Mouse (Mus musculus): ENCODE data around the gene Gusb. TPM values are rescaled to one million over a fixed set of nuclear protein-coding genes. Genes with fewer than 3 reads are reported as not detected.

Gene Gusb
- polyA plus RNA-seq (2017; shearing (Covaris generic)), result 10 to 100 TPM; 49.4 to 60.6 TPM

- peak; percentile 84 for ATAC-seq
These were observed at the start of gene Gusb for GRCm38 (mm10) chr5:130002301-130003146. Gene Gusb (minus strand): TSS chr5:130003049.

- ATAC-seq, result no peak
These were observed 49.7 kb upstream of the Gusb start for GRCm38 (mm10) chr5:130052510-130052909.

- no peak for ATAC-seq
These were observed 48.4 kb upstream of the Gusb start for GRCm38 (mm10) chr5:130051073-130051860.

- ATAC-seq, result no peak
These were observed 47.6 kb upstream of the Gusb start for GRCm38 (mm10) chr5:130050416-130050815.

GRCm38 (mm10) chr5:130048786-130049520 is 46.1 kb upstream of the Gusb start:
- no peak for ATAC-seq

- ATAC-seq, result no peak
These were observed 44.2 kb upstream of the Gusb start for GRCm38 (mm10) chr5:130047013-130047412.

GRCm38 (mm10) chr5:130046589-130046988 is 43.7 kb upstream of the Gusb start:
- no peak for ATAC-seq

GRCm38 (mm10) chr5:130046100-130046499 is 43.3 kb upstream of the Gusb start:
- no peak for ATAC-seq

- no peak for ATAC-seq
These were observed 41.4 kb upstream of the Gusb start for GRCm38 (mm10) chr5:130044201-130044695.

GRCm38 (mm10) chr5:130043741-130044140 is 40.9 kb upstream of the Gusb start:
- no peak for ATAC-seq

GRCm38 (mm10) chr5:130041262-130041661 is 38.4 kb upstream of the Gusb start:
- ATAC-seq, result no peak

- ATAC-seq, result no peak
These were observed 37.9 kb upstream of the Gusb start for GRCm38 (mm10) chr5:130040797-130041196.

- ATAC-seq, result peak; percentile 57
These were observed 35.1 kb upstream of the Gusb start for GRCm38 (mm10) chr5:130037752-130038455.

GRCm38 (mm10) chr5:130036300-130036699 is 33.5 kb upstream of the Gusb start:
- peak; percentile 64 for ATAC-seq

GRCm38 (mm10) chr5:130033869-130034268 is 31.0 kb upstream of the Gusb start:
- no peak for ATAC-seq

- no peak for ATAC-seq
These were observed 28.9 kb upstream of the Gusb start for GRCm38 (mm10) chr5:130031410-130032390.

GRCm38 (mm10) chr5:130029142-130029897 is 26.5 kb upstream of the Gusb start, which contains the start of the genes Asl and Crcp:
Gene Asl (minus strand): TSS chr5:130029247.
Gene Crcp (plus strand): TSS chr5:130029290.
- peak; percentile 70 for ATAC-seq

- no peak for ATAC-seq
These were observed 24.8 kb upstream of the Gusb start for GRCm38 (mm10) chr5:130027696-130028095.

GRCm38 (mm10) chr5:130027134-130027533 is 24.3 kb upstream of the Gusb start:
- no peak for ATAC-seq

Data from CD4-positive, CD25-positive, alpha-beta regulatory T cell, adult 4 months (primary cell).